Mouse (Mus musculus): Measurements from ENCODE around the gene Akap9. TPM values are rescaled to one million over a fixed set of nuclear protein-coding genes. Genes with fewer than 3 reads are reported as not detected.
A peak's percentile ranks its signal among the peaks of the same experiment; 100 is the strongest.
"Not testable (repeated sequence)": the region's sequence is repeated elsewhere in the genome, so short reads cannot be mapped to it uniquely, and the experiment has no call there.

Akap9 gene
- polyA plus RNA-seq, 1 experiment = 3.0 TPM

DNA sequence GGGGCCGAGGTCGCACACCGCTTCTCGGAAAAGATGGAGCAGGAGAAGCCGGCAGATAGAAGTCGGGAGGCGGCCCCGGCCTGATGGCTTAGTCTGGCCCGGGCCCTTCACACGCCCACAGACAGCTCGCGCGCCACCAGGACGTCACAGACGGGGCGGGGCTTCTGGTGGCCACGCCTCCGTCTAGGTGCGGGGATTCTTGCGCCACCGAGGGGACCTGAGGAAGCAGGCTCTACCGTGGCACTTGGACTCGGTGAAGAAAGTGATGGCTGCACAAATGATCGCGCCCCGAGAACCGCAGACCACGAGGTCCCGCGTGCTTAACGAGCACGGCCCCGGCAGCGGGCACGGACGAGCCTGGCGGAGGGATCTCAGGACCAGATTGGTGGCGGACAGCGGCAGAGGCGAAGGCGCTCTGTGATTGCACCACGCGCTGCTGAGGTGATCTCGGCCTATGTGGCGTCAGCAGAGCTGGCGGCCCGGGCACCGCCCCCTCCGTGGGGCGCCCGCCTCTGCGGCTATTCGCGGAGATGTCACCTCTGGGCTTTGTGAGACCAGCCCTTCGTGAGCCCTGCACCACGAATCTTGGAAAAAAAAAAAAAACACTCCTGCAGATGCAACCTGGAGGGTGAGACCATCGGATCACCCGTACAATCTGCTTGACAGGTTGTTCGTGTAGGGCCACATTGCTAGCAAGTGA lies 176.6 kb downstream of the Akap9 start, which contains the start of gene Cyp51:
Gene Cyp51 (minus strand): TSS at position 406 of the 700 bp plus-strand sequence.
- Histone ChIP-seq H3K27me3 (ENCODE audit: control insufficient read depth, insufficient read depth, insufficient read length) (no peaks in the 10 kb centered on the region), H3K4me3 (peak within 1 kb of the TSS; percentile 92), H3K79me2 (ENCODE audit: control insufficient read depth, insufficient read depth) (peaks cover 41% of the 10 kb centered on the region), H3K4me2 (ENCODE audit: low read depth) (peak within 1 kb of the TSS; percentile 89), H3ac (ENCODE audit: control insufficient read depth, insufficient read length) (peak within 1 kb of the TSS; percentile 77), H3K36me3 (ENCODE audit: control insufficient read depth, insufficient read depth) (peaks cover 29% of the 10 kb centered on the region)
- no peak for TF ChIP-seq SRF (IDR thresholded peaks at IDR 0.05; ENCODE audit: control insufficient read depth, insufficient read length, low read depth)
- no peak for TF ChIP-seq USF1 (IDR thresholded peaks at IDR 0.05; ENCODE audit: low read depth)
- TF ChIP-seq MYOD1 (IDR thresholded peaks at IDR 0.05; ENCODE audit: control insufficient read depth in 1 of 3, insufficient read length in 2 of 3, low read depth in 2 of 3) = no peak
- no peak for TF ChIP-seq TCF3 (IDR thresholded peaks at IDR 0.05; ENCODE audit: insufficient read length, low read depth)
- no peak for TF ChIP-seq TCF12 (IDR thresholded peaks at IDR 0.05; ENCODE audit: insufficient read depth, poor library complexity, severe bottlenecking)
- TF ChIP-seq CEBPB (IDR thresholded peaks at IDR 0.05; ENCODE audit: insufficient read depth, poor library complexity, severe bottlenecking) = 0 out of 2 replicates have a peak, but pooled peaks have one; percentile 10
- no peak for TF ChIP-seq MAX (IDR thresholded peaks at IDR 0.05; ENCODE audit: low read depth)
- TF ChIP-seq MYOG (IDR thresholded peaks at IDR 0.05; ENCODE audit: control insufficient read depth in 1 of 3, insufficient read depth in 1 of 3, insufficient read length in 2 of 3, low read depth in 2 of 3) = no peak
- TF ChIP-seq REST (IDR thresholded peaks at IDR 0.05; ENCODE audit: insufficient read depth, insufficient read length) = peak; percentile 74
- no peak for TF ChIP-seq E2F4 (IDR thresholded peaks at IDR 0.05; ENCODE audit: insufficient read depth)
- peak; percentile 73 for TF ChIP-seq POLR2AphosphoS2 (IDR thresholded peaks at IDR 0.05; ENCODE audit: insufficient read length, low read depth)
- peak; percentile 52 for TF ChIP-seq POLR2A (IDR thresholded peaks at IDR 0.05; ENCODE audit: insufficient read length, low read depth)

DNA sequence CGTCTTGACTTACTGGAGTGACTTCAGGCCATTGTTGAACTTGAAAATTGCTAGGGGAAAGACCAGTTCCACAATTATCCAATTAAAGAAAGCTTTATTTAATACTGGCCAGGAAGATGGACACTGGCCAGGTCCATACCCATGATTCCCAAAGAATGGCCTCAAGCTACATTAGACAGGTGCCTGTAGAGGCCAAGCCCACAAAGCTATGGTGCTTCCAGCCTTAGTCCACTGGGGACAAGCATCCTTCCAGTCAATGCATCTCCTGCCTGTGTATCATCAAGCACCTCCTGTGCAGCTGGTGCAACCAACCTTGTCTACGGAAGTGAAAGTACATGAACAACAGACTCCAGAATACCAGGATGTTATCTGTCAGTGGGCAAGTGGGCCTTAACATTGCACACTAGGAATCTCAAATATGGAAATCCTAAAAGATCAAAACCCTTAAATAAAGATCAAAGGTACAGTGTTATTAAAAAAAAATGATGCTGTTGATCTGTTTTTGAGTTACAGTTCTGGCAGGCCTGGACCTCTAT lies 177.9 kb downstream of the Akap9 start:
- TF ChIP-seq TCF12 (IDR thresholded peaks at IDR 0.05; ENCODE audit: insufficient read depth, poor library complexity, severe bottlenecking) = no peak
- TF ChIP-seq E2F4 (IDR thresholded peaks at IDR 0.05; ENCODE audit: insufficient read depth) = no peak
- TF ChIP-seq POLR2A (IDR thresholded peaks at IDR 0.05; ENCODE audit: insufficient read length, low read depth) = no peak
- TF ChIP-seq MYOG (IDR thresholded peaks at IDR 0.05; ENCODE audit: control insufficient read depth in 1 of 3, insufficient read depth in 1 of 3, insufficient read length in 2 of 3, low read depth in 2 of 3) = no peak
- no peak for TF ChIP-seq REST (IDR thresholded peaks at IDR 0.05; ENCODE audit: insufficient read depth, insufficient read length)
- no peak for TF ChIP-seq MYOD1 (IDR thresholded peaks at IDR 0.05; ENCODE audit: control insufficient read depth in 1 of 3, insufficient read length in 2 of 3, low read depth in 2 of 3)
- no peak for TF ChIP-seq SRF (IDR thresholded peaks at IDR 0.05; ENCODE audit: control insufficient read depth, insufficient read length, low read depth)
- no peak for TF ChIP-seq TCF3 (IDR thresholded peaks at IDR 0.05; ENCODE audit: insufficient read length, low read depth)
- TF ChIP-seq CEBPB (IDR thresholded peaks at IDR 0.05; ENCODE audit: insufficient read depth, poor library complexity, severe bottlenecking) = no peak
- no peak for TF ChIP-seq MAX (IDR thresholded peaks at IDR 0.05; ENCODE audit: low read depth)
- TF ChIP-seq POLR2AphosphoS2 (IDR thresholded peaks at IDR 0.05; ENCODE audit: insufficient read length, low read depth) = no peak
- TF ChIP-seq USF1 (IDR thresholded peaks at IDR 0.05; ENCODE audit: low read depth) = no peak
- no peak overlapping the region for H3K4me2 ChIP-seq (ENCODE audit: low read depth)
- no peak overlapping the region for H3ac ChIP-seq (ENCODE audit: control insufficient read depth, insufficient read length)
- peaks cover 31% of the 10 kb centered on the region for H3K79me2 ChIP-seq (ENCODE audit: control insufficient read depth, insufficient read depth)
- H3K36me3 ChIP-seq (ENCODE audit: control insufficient read depth, insufficient read depth) = peaks cover 17% of the 10 kb centered on the region
- no peak overlapping the region for H3K4me3 ChIP-seq
- H3K27me3 ChIP-seq (ENCODE audit: control insufficient read depth, insufficient read depth, insufficient read length) = no peaks in the 10 kb centered on the region

DNA sequence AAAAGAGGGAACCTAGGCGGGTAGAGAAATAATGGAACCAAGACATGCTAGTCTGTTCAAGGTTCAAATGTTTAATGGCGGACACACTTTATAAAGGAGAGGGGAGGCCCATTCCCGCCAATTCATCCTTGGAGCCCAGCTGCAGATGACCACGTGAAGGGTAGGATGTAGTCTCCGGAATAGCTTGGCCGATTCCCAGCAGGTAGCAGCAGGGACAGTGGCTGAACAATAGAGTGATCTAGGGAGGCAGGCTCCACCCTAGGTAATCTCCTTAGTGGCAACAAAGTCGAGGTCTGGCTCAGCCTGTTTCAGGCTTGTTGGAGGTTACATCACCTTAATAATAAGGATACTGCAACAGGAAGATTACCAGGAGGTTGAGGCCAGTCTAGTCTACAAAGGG lies 179.2 kb downstream of the Akap9 start:
- H3K36me3 ChIP-seq (ENCODE audit: control insufficient read depth, insufficient read depth); H3K27me3 ChIP-seq (ENCODE audit: control insufficient read depth, insufficient read depth, insufficient read length); H3ac ChIP-seq (ENCODE audit: control insufficient read depth, insufficient read length); H3K4me3 ChIP-seq; H3K4me2 ChIP-seq (ENCODE audit: low read depth): not testable (repeated sequence)
- peaks cover 18% of the 10 kb centered on the region for H3K79me2 ChIP-seq (ENCODE audit: control insufficient read depth, insufficient read depth)

DNA sequence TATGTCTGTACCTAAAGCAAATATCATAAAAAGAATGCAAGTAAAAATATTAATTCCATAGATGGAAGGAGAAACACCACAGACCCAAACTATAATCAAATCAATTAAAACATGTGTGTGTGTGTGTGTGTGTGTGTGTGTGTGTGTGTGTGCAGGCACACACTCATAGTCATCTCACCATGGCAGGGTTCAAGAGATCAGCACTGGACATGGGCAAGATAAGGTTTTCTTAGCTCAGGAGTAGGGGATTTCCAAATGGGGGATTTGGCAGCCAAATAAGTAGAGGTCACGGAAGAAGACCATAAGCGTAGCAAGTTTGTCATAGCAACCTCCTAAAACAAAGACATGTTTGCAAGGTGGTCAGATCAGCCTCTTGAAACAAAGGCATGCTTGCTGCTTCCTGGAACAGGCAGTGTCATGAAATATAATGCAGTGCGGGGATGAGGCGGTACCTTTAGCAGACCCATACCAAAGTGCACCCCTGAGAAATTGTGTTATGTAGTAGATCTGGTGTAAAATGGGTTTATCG lies 184.8 kb downstream of the Akap9 start:
- no peak for TF ChIP-seq CEBPB (IDR thresholded peaks at IDR 0.05; ENCODE audit: insufficient read depth, poor library complexity, severe bottlenecking)
- TF ChIP-seq MAX (IDR thresholded peaks at IDR 0.05; ENCODE audit: low read depth) = no peak
- no peak for TF ChIP-seq E2F4 (IDR thresholded peaks at IDR 0.05; ENCODE audit: insufficient read depth)
- no peaks in the 10 kb centered on the region for H3K79me2 ChIP-seq (ENCODE audit: control insufficient read depth, insufficient read depth)

More for the DNA sequence above, 184.8 kb downstream of the Akap9 start:
- Histone ChIP-seq H3K27me3 (ENCODE audit: control insufficient read depth, insufficient read depth, insufficient read length) (no peaks in the 10 kb centered on the region), H3K4me3 (no peak overlapping the region), H3K36me3 (ENCODE audit: control insufficient read depth, insufficient read depth) (no peaks in the 10 kb centered on the region), H3ac (ENCODE audit: control insufficient read depth, insufficient read length) (no peak overlapping the region), H3K4me2 (ENCODE audit: low read depth) (no peak overlapping the region)

Other genes with a start within 250 kb of the Akap9 start
- gene Ankib1, start 125.1 kb upstream of the Akap9 start, polyA plus RNA-seq (2012; fragmentation: generic; extraction: Trizol) = 8.5 TPM
- gene Krit1, start 124.9 kb upstream of the Akap9 start, polyA plus RNA-seq (2012; fragmentation: generic; extraction: Trizol) = 6.5 TPM
- 0.04 TPM for gene Lrrd1, start 82.9 kb upstream of the Akap9 start, polyA plus RNA-seq (2012; fragmentation: generic; extraction: Trizol)
- gene Mterf1a, start 34.1 kb upstream of the Akap9 start, polyA plus RNA-seq (2012; fragmentation: generic; extraction: Trizol) = 1.7 TPM
- gene Cyp51, start 176.7 kb downstream of the Akap9 start, polyA plus RNA-seq (2012; fragmentation: generic; extraction: Trizol) = 108 TPM